20 mouse cellular contexts compared by ENCODE assay signal in genomic region chr15:60537191-60537590, GRCm38 (mm10).
"Had no signal": no experiment of that assay in that cellular context is flagged by ENCODE, and none has a peak within 500 bp of the region (broad histone marks: within the 10 kb centered on the region; RNA-seq: fewer than 3 reads in every experiment).

No protein-coding gene starts in this region.

- H3K9ac ChIP-seq: intestine, embryonic 15.5 days; limb, embryonic 12.5 days; liver, embryonic 12.5 days; liver, embryonic 15.5 days; lung, embryonic 15.5 days; midbrain, embryonic 13.5 days; neural tube, embryonic 13.5 days had no signal

- H3K4me1 ChIP-seq: intestine, embryonic 15.5 days; limb, embryonic 12.5 days; liver, embryonic 12.5 days; liver, embryonic 15.5 days; lung, embryonic 15.5 days; megakaryocyte, embryonic 14.5 days; midbrain, embryonic 10.5 days; midbrain, embryonic 13.5 days; neural tube, embryonic 13.5 days had no signal

- ATAC-seq: hindbrain, embryonic 16.5 days; intestine, embryonic 15.5 days; liver, embryonic 12.5 days; midbrain, embryonic 13.5 days; midbrain, embryonic 16.5 days had no signal

- H3K36me3 ChIP-seq: intestine, embryonic 15.5 days; limb, embryonic 12.5 days; liver, embryonic 12.5 days; liver, embryonic 15.5 days; lung, embryonic 15.5 days; midbrain, embryonic 10.5 days; midbrain, embryonic 13.5 days; neural tube, embryonic 13.5 days had no signal

- H3K4me3 ChIP-seq: intestine, embryonic 15.5 days; limb, embryonic 12.5 days; liver, embryonic 12.5 days; liver, embryonic 15.5 days; lung, embryonic 15.5 days; megakaryocyte, embryonic 14.5 days; midbrain, embryonic 10.5 days; midbrain, embryonic 13.5 days; myocyte; neural tube, embryonic 13.5 days had no signal

- H3K9me3 ChIP-seq: intestine, embryonic 15.5 days; limb, embryonic 12.5 days; liver, embryonic 12.5 days; liver, embryonic 15.5 days; lung, embryonic 15.5 days; megakaryocyte, embryonic 14.5 days; midbrain, embryonic 10.5 days; midbrain, embryonic 13.5 days; neural tube, embryonic 13.5 days had no signal

- DNase-seq: liver; lung, adult 18-20 months; lung, postnatal 10 days; lung, postnatal 36 days; retina, postnatal 1 day; thymus, adult 18-20 months; thymus, postnatal 36 days had no signal

- H3K27ac ChIP-seq: intestine, embryonic 15.5 days; limb, embryonic 12.5 days; liver, embryonic 12.5 days; liver, embryonic 15.5 days; lung, embryonic 15.5 days; midbrain, embryonic 10.5 days; midbrain, embryonic 13.5 days; neural tube, embryonic 13.5 days; stomach, postnatal 0 days had no signal

- H3K4me2 ChIP-seq: intestine, embryonic 15.5 days; limb, embryonic 12.5 days; liver, embryonic 12.5 days; liver, embryonic 15.5 days; lung, embryonic 15.5 days; midbrain, embryonic 13.5 days; neural tube, embryonic 13.5 days had no signal

- H3K27me3 ChIP-seq: intestine, embryonic 15.5 days; limb, embryonic 12.5 days; liver, embryonic 12.5 days; liver, embryonic 15.5 days; lung, embryonic 15.5 days; megakaryocyte, embryonic 14.5 days; midbrain, embryonic 13.5 days; neural tube, embryonic 13.5 days had no signal
